Mouse (Mus musculus) hematopoietic multipotent progenitor cell, adult 10-12 weeks (in vitro differentiated cells): ENCODE results near the gene Uqcrc2. TPM values are rescaled to one million over a fixed set of nuclear protein-coding genes. Genes with fewer than 3 reads are reported as not detected.

ENCODE experiments used
- polyA plus RNA-seq: library from polyadenylated mRNA; stranded (reverse); fragments of >175 nt; gene quantifications from 2 replicates; pipeline ENCODE4 v1.2.3, GENCODE M21; 2012; ENCODE audit warnings: low replicate concordance

Uqcrc2 gene
- polyA plus RNA-seq = 3.5 and 9.7 TPM in 2 replicates

GRCm38 (mm10) chr7:120634711-120635361 lies at the start of gene Uqcrc2:
Uqcrc2 (plus strand) TSS chr7:120635176.

DNA sequence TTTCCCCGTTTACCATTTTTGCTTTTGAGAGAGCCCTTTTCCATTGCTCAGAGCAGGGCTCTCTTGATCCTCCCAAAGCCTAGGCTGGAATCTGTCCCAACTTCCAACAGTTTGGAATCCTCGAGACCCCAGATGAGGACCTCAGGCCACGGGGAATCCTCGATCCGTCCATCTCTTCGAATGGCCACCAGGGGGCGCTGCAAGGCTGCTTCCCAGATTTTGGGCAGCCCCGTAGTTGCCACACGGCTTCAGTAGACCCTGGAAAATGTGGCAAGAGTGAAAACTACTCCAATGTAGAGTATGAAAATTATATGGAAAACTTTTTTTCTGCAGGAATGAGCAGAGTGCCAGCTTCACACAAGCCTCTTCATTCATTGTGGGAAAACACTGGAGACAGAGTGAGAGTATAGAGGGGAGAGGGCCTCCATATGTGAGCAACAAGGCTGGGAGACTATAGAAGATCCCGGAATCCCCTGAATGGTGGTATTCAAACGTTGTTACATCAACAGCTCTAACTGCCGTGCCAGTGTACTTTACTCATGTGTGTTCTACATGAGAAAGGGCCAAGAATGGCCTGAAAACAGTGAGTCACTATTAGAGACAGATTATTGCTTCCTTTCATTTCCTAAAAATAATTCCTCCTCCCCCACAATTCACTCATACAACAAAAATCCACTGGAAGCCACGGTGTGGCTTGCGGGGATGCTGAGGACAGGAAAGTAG lies 35.3 kb downstream of the Uqcrc2 start, which contains the start of gene Pdzd9:
Gene Pdzd9, minus strand, starts transcription at position 191 of the 723 bp plus-strand sequence.

GRCm38 (mm10) chr7:120677001-120677643 lies 42.1 kb downstream of the Uqcrc2 start, which contains the start of gene Mosmo:
Mosmo (plus strand) TSS chr7:120677618.

Other genes with a start within 250 kb of the Uqcrc2 start
- not detected in 2 replicates for gene Abca16, start 225.5 kb upstream of the Uqcrc2 start, polyA plus RNA-seq
- not detected in 2 replicates for gene Pdzd9, start 35.2 kb downstream of the Uqcrc2 start, polyA plus RNA-seq
- 27.2 and 57.5 TPM in 2 replicates for gene Mosmo, start 42.4 kb downstream of the Uqcrc2 start, polyA plus RNA-seq
- not detected in 2 replicates for gene Vwa3a, start 104.1 kb downstream of the Uqcrc2 start, polyA plus RNA-seq
- gene Gm5737, start 177.2 kb downstream of the Uqcrc2 start, polyA plus RNA-seq = not detected in 2 replicates
- gene Eef2k, start 207.7 kb downstream of the Uqcrc2 start, polyA plus RNA-seq = 22.8 and 26.3 TPM in 2 replicates